Mouse (Mus musculus): Measurements from ENCODE around the gene Rnf130.

GRCm38 (mm10) chr11:49982881-49983280, 42.3 kb upstream of the Rnf130 start:
- TF ChIP-seq EP300 (optimal IDR thresholded peaks at IDR 0.05) (no peak), CTCF (IDR thresholded peaks at IDR 0.05; ENCODE audit: low read depth) (no peak)

Measured in stomach, postnatal 0 days (tissue).